Mouse (Mus musculus) stomach, postnatal 0 days (tissue): ENCODE data around the gene Pxn. TPM values are rescaled to one million over a fixed set of nuclear protein-coding genes. Genes with fewer than 3 reads are reported as not detected.

ENCODE experiments used
- ATAC-seq: fragments of 200-750 bp; cut with Nextera tagmentation; 2 replicates; pipeline ENCODE4 v1.8.0; 2017; ENCODE audit not compliant: low FRiP score, low TSS enrichment
- DNase-seq: peaks from one replicate; pipeline ENCODE4 v3.0.0-alpha.2; 2016; ENCODE audit warnings: low spot score
- H3K27ac ChIP-seq: fragments of 300-500 bp; sonication (generic); replicated peaks from 2 replicates; pipeline ENCODE4 v1.5.1; 2014; ENCODE audit warnings: mild to moderate bottlenecking, control low read depth
- H3K27me3 ChIP-seq: fragments of 300-500 bp; sonication (generic); 2 replicates; pipeline ENCODE4 v1.6.1; 2014; ENCODE audit warnings: low read length; ENCODE audit not compliant: control insufficient read depth, insufficient read depth
- H3K36me3 ChIP-seq: fragments of 300-500 bp; sonication (generic); 2 replicates; pipeline ENCODE4 v1.6.1; 2014; ENCODE audit warnings: low read length, mixed read lengths; ENCODE audit not compliant: control insufficient read depth, insufficient read depth
- H3K4me1 ChIP-seq: fragments of 300-500 bp; sonication (generic); replicated peaks from 2 replicates; pipeline ENCODE4 v1.6.1; 2014; ENCODE audit warnings: antibody characterized with exemption; ENCODE audit not compliant: control insufficient read depth, insufficient read depth
- H3K4me2 ChIP-seq: fragments of 300-500 bp; sonication (generic); replicated peaks from 2 replicates; pipeline ENCODE4 v1.6.1; 2014; ENCODE audit warnings: low read depth, mild to moderate bottlenecking, control low read depth, moderate library complexity
- H3K4me3 ChIP-seq: fragments of 300-500 bp; sonication (generic); 2 replicates; pipeline ENCODE4 v1.5.1; 2014; ENCODE audit warnings: low read depth, low read length, control low read depth
- H3K9ac ChIP-seq: fragments of 300-500 bp; sonication (generic); 2 replicates; pipeline ENCODE4 v1.6.1; 2014; ENCODE audit warnings: mild to moderate bottlenecking, low read length, control low read depth, mixed read lengths
- H3K9me3 ChIP-seq: fragments of 300-500 bp; sonication (generic); 2 replicates; pipeline ENCODE4 v1.6.1; 2016; ENCODE audit warnings: low read length; ENCODE audit not compliant: control insufficient read depth
- CTCF ChIP-seq: IDR thresholded peaks from 2 replicates; pipeline ENCODE4 v1.5.1; 2016; ENCODE audit warnings: antibody characterized with exemption, low read depth, mild to moderate bottlenecking, moderate library complexity
- EP300 ChIP-seq: optimal IDR thresholded peaks from 2 replicates; pipeline ENCODE3; 2016; ENCODE audit warnings: antibody characterized with exemption
- WGBS: fragments of 180-500 bp; shearing (Covaris S2); extraction: QIAGEN DNeasy Blood & Tissue Kit; methylation state at CpG from one replicate; pipeline ENCODE4 v1.1.7; 2014; 5-methylcytosine and 5-hydroxymethylcytosine counted together
- polyA plus RNA-seq: library from polyadenylated mRNA; unstranded; fragments of >200 nt; fragmentation: Nextera tagmentation; extraction: Ambion mirVana; gene quantifications from 2 replicates; pipeline ENCODE4 v1.2.1, GENCODE M21; 2015

Pxn gene
- polyA plus RNA-seq, 1 experiment from 2014 or later = 21.1 TPM

DNA sequence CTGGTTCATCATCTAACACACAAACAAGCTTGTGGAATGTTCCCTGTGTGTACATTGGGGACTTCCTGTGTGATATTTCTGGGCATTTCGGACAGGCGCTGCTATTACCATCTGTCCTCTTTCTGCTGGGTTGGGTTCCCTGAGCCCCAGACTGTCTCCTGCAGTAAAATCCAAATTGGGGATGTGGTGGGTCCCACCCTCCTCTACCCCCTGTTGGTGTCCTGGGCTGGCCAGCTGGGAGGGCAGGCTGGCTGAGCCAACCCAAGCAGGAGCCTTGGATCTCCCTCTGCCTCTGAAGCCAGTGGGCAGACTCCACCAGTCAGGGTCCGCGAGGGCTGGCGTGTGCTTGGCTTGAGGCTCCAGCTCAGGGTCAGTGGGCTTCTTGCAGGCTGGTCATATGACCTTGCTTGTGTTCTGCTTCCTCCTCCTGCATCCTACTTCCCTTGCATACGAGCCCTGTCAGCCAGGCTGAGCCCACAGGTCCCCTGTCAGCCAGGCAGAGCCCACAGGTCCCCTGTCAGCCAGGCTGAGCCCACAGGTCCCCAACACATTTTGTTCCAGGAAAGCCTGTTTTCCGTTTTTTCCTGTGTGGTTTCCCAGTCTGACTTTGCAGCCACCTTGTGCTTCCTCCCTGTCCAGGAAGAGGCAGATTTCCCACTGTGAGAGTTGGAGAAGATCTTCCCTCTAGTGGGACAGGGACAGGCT lies 23.4 kb downstream of the Pxn start:
- peak overlapping the region; percentile 45; the same call in 1 of the 2 replicates for H3K9ac ChIP-seq
- TF ChIP-seq CTCF (no peak), EP300 (no peak)
- no peak for ATAC-seq
- no peaks in the 10 kb centered on the region for H3K9me3 ChIP-seq
- no peaks in the 10 kb centered on the region for H3K36me3 ChIP-seq
- H3K4me3 ChIP-seq = no peak overlapping the region
- peak overlapping the region; percentile 78 for H3K27ac ChIP-seq
- no peaks in the 10 kb centered on the region for H3K27me3 ChIP-seq
- H3K4me2 ChIP-seq = no peak overlapping the region
- H3K4me1 ChIP-seq = peaks cover 39% of the 10 kb centered on the region
- WGBS = 41% methylated on average over 7 of the region's 7 CpGs
- no peak for DNase-seq

DNA sequence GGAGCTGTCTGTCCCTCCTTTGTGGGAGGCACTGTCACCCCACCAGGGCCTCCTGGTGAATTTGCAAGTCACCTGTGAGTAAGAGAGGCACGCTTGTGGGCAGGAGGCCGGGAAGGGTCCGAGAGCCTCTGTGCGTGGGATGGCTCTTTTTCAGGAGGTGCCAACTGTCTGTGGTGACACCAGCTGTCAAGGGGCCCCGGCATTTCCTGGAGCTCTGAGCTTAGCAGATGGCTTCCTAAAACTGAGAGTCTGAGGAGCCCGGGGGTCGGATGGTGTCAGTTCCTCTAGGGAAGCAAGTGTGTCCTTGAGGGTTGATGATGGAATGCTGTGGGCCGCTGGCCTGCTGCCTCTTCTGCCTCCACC lies 24.0 kb downstream of the Pxn start:
- Histone ChIP-seq H3K27me3 (no peaks in the 10 kb centered on the region), H3K4me3 (no peak overlapping the region), H3K9ac (no peak overlapping the region), H3K36me3 (no peaks in the 10 kb centered on the region), H3K27ac (peak overlapping the region; percentile 78), H3K4me2 (no peak overlapping the region), H3K4me1 (peaks cover 42% of the 10 kb centered on the region), H3K9me3 (no peaks in the 10 kb centered on the region)
- DNase-seq = no peak
- no peak for TF ChIP-seq EP300
- TF ChIP-seq CTCF = no peak
- 65% methylated on average over 8 of the region's 8 CpGs for WGBS
- ATAC-seq = no peak

DNA sequence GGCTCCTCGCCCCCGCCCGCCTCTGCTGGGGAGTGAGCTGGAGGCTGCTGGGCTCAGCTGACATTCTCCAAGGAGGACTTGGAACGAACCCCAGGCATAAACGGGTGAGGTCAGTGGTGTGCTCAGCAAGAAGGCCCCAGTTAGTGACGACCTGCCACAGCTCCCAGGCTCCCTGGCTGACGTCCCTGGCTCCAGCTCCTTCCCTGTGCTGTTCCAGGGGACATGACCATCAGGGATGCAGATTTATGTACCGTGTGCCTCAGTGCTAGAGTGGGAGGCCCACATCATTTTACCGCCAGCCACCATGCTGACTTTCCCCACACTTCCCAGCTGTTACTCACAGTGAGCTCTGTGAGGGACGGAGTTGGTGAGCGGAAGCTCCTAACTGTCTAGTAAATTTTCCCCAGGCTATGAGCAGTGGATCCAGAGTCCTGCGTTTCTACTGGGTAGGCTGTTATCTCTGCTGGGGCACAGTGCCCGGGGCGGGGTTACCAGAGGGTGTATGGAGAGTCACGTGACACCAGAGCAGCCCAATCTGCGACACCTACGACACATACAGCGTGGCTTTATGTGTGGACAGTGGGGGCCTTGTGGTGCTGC lies 25.3 kb downstream of the Pxn start:
- Histone ChIP-seq H3K27me3 (no peaks in the 10 kb centered on the region), H3K4me1 (peaks cover 42% of the 10 kb centered on the region), H3K4me3 (no peak overlapping the region), H3K36me3 (no peaks in the 10 kb centered on the region), H3K9me3 (no peaks in the 10 kb centered on the region), H3K4me2 (peak overlapping the region; percentile 27; the same call in 1 of the 2 replicates), H3K27ac (peak overlapping the region; percentile 81), H3K9ac (peak overlapping the region; percentile 23)
- no peak; the same call in 1 of the 2 replicates for TF ChIP-seq CTCF
- ATAC-seq (peak; percentile 80), DNase-seq (peak; percentile 86)
- 24% methylated on average over 18 of the region's 18 CpGs for WGBS

DNA sequence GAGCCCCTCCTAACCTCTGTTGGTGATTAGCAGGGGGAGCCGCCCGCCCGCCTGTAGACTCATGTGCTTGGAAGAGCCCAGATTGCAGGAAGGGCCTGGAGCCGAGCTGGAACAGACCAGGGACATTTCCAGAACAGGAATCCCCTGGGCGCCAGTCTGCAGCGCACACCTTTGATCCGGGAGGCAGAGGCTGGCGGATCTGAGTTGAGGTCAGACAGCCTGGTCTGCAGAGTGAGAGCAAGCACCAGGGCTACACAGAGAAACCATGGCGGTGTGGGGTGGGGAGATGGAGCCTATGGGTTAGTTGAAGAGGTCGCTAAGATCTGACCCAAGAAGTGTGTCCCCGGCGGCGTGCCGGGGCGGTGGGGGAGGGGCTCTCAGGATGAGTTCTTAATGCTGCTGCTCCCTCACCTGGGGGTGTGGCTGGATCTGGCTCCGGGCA lies 27.8 kb downstream of the Pxn start:
- H3K4me2 ChIP-seq = 0 out of 2 replicates have a peak overlapping the region, but pooled peaks have one; percentile 23
- DNase-seq = no peak
- 16% methylated on average over 16 of the region's 16 CpGs for WGBS

DNA sequence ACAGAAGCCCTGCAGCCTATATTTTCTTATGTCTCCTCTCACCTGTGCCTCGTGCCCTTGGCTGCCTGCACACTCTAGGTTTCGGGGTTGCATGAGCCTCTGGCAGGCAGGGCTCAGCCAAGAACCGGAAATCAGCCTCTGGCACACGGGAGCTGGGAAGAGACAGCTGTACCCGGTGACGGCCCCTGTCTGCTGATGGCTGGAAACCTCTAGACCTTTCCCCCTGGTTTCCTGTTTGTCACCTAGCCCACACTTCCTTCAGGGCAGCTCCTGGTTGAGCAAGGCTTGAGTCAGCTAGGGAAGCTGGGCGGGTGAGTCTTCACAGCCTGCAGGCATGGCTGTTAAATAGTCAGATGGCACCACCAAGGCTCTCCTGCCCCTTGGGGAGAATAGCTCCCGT lies 28.4 kb downstream of the Pxn start:
- Histone ChIP-seq H3K36me3 (no peaks in the 10 kb centered on the region), H3K27me3 (no peaks in the 10 kb centered on the region), H3K4me3 (no peak overlapping the region), H3K9ac (0 out of 2 replicates have a peak overlapping the region, but pooled peaks have one; percentile 5), H3K9me3 (no peaks in the 10 kb centered on the region), H3K27ac (peak overlapping the region; percentile 70), H3K4me2 (0 out of 2 replicates have a peak overlapping the region, but pooled peaks have one; percentile 23), H3K4me1 (peaks cover 46% of the 10 kb centered on the region)
- TF ChIP-seq CTCF (no peak), EP300 (no peak)
- peak; percentile 52 for DNase-seq
- ATAC-seq = peak; percentile 18
- WGBS = 26% methylated on average over 8 of the region's 8 CpGs

More for the DNA sequence above, 27.8 kb downstream of the Pxn start:
- ATAC-seq = no peak
- H3K36me3 ChIP-seq = no peaks in the 10 kb centered on the region
- no peak overlapping the region for H3K4me3 ChIP-seq
- no peaks in the 10 kb centered on the region for H3K27me3 ChIP-seq
- no peaks in the 10 kb centered on the region for H3K9me3 ChIP-seq
- peaks cover 48% of the 10 kb centered on the region for H3K4me1 ChIP-seq
- no peak overlapping the region for H3K9ac ChIP-seq
- TF ChIP-seq CTCF (no peak), EP300 (no peak)
- H3K27ac ChIP-seq = peak overlapping the region; percentile 70

DNA sequence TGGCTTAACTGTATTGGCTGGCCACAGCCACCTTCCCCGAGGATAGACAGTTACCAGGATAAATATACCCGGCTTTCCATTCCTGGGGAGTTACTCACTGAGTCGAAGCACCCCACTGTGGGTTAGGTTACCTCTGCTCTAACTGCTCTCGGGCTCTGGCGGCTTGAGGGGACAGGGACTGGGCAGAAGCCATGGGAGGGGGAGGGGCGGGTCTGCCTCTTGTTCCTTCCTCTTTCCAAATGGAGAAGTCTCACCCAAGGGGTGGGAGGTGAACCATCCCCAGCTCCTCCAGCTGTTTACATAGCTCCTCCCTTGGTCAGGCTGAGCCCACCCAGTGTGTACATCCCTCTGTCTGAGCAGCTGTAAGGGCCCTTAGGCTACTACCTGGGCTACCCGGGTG lies 29.2 kb downstream of the Pxn start:
- H3K9me3 ChIP-seq = no peaks in the 10 kb centered on the region
- 0 out of 2 replicates have a peak overlapping the region, but pooled peaks have one; percentile 5 for H3K9ac ChIP-seq
- 39% methylated on average over 7 of the region's 7 CpGs for WGBS
- TF ChIP-seq EP300 = no peak
- no peak for TF ChIP-seq CTCF
- H3K27ac ChIP-seq = peak overlapping the region; percentile 70
- no peak overlapping the region for H3K4me3 ChIP-seq
- no peak overlapping the region for H3K4me2 ChIP-seq
- no peaks in the 10 kb centered on the region for H3K36me3 ChIP-seq
- ATAC-seq = no peak
- no peaks in the 10 kb centered on the region for H3K27me3 ChIP-seq
- H3K4me1 ChIP-seq = peaks cover 39% of the 10 kb centered on the region
- no peak for DNase-seq
